Mouse (Mus musculus): ENCODE results near the gene Sacs. TPM values are rescaled to one million over a fixed set of nuclear protein-coding genes. Genes with fewer than 3 reads are reported as not detected.
"Not testable (repeated sequence)": the region's sequence is repeated elsewhere in the genome, so short reads cannot be mapped to it uniquely, and the experiment has no call there.

The Sacs gene
- 10 to 100 TPM; 55.1 to 58.8 TPM for total RNA-seq (2021)

DNA sequence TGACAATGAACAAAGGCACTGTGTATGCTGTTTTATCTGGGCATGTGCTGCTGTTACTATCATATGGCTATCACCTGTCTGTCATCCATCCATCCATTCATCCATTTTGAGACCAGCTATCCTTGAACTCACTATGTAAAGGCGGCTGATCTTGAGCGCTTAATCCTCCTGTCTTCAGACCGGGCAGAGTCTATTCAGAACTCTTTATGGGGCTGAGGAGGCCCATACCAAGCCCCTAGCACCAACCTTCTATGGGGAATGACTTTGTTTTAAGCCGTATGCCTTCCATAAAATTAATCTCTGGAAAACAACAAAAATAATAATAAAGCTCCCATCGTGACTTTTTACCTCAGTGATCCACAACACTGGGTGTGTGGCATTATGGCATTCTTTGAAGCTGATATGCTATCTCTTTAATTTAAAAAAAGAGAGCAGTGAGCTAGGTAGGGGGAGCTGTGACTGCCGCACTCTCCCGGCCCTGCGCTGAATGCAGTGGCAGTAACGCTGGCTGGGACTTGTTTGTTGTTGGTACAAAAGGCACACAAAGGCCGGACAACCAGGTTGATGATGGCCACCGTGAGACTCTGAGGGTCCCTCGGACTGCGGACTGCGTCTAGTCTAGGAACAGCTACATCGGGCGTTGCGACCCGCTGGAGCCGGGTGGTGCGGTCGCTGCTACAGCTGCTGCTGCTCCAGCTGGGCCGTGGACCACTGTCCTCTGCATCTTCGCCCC, at the start of gene Sacs:
Gene Sacs (plus strand): TSS at position 464 of the 733 bp plus-strand sequence.
- intact Hi-C loops (cut with DNase I), result loop anchor here (10.0 kb wide), 1 partner anchor 157 kb away; no protein-coding TSS in a partner anchor
- peak; percentile 48 for DNase-seq

DNA sequence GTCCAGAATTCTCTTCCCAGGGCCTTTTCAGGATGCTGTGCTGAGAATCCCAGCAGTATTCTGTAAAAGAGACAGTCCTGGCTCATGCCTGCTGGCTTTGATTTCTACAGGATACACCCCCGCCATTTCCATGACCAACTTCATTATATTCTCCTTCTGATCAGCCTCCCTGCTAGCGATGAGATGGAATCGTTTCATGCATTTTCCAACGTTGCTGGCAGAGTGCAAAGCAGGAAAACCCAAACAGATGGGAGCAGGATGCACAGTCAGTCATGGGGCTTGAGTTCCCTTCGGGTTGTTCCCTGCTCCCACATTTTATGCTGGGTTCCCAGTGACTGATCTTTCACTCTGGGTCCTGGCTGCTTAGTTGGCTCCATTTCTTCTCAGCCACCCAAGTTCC, 47.3 kb upstream of the Sacs start:
- no peak for DNase-seq
- intact Hi-C loops (cut with DNase I), result no loop called here

- no peak for DNase-seq
- intact Hi-C loops (cut with DNase I), result no loop called here
Measured at GRCm38 (mm10) chr14:61092073-61092472, 46.2 kb upstream of the Sacs start.

DNA sequence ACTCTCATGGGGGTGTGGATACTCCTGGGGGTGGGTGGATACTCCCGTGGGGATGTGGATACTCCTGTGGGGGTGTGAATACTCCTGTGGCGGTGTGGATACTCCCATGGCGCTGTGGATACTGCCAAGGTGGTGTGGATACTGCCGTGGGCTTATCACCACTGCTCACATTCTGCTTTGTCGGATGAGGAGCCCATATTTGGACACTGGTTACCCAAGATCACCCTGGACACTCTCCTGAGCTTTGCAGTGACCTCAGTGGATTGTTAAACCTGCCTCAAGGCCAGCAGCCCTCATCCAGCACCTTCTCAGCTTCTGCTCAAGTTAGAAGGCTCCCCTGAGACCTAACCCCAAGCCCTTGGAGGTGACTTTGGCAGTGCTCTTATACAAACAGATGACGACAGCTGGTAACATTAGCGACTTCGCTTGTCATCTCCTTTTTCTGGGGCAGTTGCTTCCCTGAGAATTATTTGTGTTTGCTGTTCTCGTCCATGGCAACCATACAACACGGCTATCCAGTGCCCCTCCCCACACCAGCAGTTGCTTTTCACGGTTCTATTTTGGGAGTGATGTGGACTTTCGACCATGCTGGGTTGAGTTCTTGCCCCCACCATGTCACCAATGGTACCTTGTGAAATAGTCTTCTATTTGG, 40.2 kb upstream of the Sacs start:
- intact Hi-C loops (cut with DNase I), result no loop called here
- no peak for DNase-seq

DNA sequence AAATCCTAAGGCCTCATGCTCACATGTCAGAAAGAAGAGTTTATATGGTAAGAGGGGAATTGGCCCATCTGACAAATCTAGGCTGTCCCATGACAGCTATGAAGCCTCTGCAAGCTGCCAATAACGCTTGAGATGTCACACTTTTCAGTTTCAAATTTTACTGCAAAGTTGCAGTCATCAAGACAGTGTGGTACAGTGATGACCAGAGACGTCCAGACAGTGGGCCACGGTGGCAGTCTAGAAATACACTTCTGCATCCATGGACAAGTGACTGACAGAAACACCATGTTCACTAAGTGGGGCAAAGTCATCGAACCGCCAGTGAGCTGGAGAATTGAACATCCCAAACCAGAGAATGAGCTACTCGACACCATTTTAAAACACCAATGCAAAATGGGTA, 37.5 kb upstream of the Sacs start:
- no peak for DNase-seq
- intact Hi-C loops (cut with DNase I), result no loop called here

DNA sequence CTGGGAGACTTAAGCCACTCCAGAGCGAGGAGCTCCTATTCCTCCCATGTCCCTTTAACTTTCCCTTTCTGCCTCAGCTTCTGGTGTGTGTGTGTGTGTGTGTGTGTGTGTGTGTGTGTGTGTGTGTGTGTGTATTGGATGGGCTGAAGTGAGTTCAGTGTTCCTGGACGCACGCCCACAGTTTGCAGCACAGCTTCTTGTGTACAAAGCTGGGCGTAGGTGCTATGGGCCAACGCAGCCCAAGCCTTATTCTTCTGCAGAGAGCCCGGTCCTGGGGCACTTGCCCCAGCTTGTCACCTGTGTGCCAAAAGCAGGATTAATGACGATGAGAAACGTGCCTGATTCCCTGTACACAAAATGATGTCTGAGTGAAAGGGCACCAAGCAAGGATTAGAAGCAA, 31.9 kb upstream of the Sacs start:
- peak; percentile 14 for DNase-seq

DNA sequence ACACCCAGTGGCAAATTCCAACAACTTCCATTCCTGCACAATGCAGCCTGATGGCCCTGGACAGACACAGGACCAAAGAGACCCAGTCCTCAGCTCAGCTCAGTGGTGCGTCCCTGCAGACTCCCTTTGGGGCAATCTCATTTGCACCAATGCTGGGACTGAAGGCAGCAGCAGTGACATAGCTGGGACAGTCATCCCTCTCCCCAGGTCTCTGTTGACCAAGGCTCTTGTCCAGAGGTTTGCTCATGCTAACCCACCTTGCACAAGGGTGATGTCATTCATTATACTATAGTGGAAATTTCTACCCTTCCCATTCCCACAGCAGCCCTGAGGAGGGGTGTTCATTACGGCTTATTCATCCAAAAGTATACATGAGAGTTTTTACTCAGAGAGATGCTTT, 29.6 kb upstream of the Sacs start:
- no peak for DNase-seq
- intact Hi-C loops (cut with DNase I), result no loop called here

More for the DNA sequence above, 31.9 kb upstream of the Sacs start:
- intact Hi-C loops (cut with DNase I), result no loop called here

- DNase-seq, result peak; percentile 90
- intact Hi-C loops (cut with DNase I), result loop anchor here (5.0 kb wide), 1 partner anchor 310 kb away; no protein-coding TSS in a partner anchor
Measured at GRCm38 (mm10) chr14:61112404-61112803, 25.9 kb upstream of the Sacs start.

DNA sequence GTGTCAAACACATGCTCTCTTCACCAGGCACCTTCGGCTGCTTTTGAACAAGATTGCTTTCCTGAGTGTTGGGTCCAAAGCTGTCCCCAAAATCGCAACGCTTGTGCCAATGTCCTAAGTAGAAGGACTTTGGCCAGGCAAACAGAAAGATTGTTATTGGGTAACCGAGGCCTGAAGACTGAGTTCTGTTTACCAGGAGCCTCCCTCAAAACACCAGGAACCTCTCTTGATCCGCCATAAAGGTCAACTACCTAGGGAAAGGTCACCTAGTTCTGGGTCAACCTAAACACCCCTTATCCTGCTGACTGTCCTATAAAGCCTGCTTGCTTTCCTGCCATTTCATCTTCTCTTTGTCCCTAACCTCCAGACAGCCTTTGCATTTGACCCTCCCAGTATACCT, 13.5 kb upstream of the Sacs start:
- intact Hi-C loops (cut with DNase I), result no loop called here
- no peak for DNase-seq

- no peak for DNase-seq
- intact Hi-C loops (cut with DNase I), result no loop called here
Measured at GRCm38 (mm10) chr14:61125201-61125600, 13.1 kb upstream of the Sacs start.

- DNase-seq; intact Hi-C loops (cut with DNase I): not testable (repeated sequence)
Measured at GRCm38 (mm10) chr14:61127365-61127764, 10.9 kb upstream of the Sacs start.

DNA sequence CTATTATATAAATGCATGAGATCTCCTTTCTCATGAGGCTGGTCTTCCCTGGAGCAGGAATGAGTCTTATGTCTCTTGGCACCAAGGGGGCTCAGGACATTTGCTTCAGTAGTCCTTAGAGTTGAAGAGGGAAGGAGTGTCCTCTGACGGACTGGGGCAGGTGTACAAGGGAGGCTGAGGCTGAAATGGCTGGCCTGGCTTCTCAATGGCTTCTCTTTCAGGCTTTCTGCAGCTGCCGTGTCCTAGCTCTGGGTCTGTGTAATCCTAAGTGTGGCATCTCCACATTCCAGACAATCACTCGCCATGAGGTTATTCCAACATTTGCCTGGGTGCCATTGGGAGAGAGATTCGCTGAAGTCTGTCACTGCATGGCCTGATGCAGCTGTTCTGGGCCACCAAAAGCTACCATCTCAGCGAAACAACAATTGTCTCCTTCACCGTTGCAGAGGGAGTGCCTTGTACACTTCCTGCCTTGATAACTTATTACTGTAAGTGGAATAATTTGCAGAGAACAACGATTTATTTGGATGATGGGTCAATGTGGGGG, 9.2 kb upstream of the Sacs start:
- no peak for DNase-seq
- intact Hi-C loops (cut with DNase I), result no loop called here

GRCm38 (mm10) chr14:61132556-61132955, 5.7 kb upstream of the Sacs start:
- no peak for DNase-seq
- intact Hi-C loops (cut with DNase I), result loop anchor here (10.0 kb wide), 1 partner anchor 162 kb away; no protein-coding TSS in a partner anchor

DNA sequence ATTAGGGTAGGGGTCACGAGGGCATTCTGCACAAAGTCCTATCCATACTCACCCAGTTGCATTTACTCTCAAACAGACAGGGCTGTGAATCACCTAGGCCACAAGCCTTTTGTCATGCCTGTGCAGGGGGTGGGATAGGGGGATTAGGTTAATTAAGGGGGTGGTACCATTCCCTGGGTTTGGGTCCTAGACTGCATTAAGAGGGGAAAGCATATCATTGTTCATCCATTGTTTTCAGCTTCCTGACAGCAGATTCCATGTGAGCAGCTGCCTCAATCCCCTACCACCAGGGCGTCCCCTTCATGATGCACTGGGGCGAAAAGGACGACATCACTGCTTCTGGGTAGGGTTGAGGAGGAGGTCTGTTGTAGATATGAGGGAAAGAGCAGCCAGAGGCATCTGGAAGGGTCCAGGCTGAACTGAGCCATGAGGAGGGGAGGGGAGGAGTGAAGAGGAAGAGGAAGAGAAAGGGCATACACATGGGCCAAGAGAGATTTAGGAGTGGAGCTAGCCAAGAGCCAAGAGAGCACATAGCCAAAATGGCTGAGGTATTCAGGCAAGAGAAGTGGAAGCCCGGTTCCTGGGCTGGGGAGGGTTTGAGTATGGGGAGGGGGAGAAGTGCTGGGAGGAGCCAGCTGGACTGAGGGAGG, 3.8 kb upstream of the Sacs start:
- intact Hi-C loops (cut with DNase I), result loop anchor here (10.0 kb wide), 1 partner anchor 160 kb away; no protein-coding TSS in a partner anchor
- no peak for DNase-seq

GRCm38 (mm10) chr14:61137410-61137809, 847 bp upstream of the Sacs start:
- intact Hi-C loops (cut with DNase I), result loop anchor here (10.0 kb wide), 1 partner anchor 157 kb away; no protein-coding TSS in a partner anchor
- no peak for DNase-seq

GRCm38 (mm10) chr14:61138727-61139067, 440 bp downstream of the Sacs start:
- intact Hi-C loops (cut with DNase I), result loop anchor here (10.0 kb wide), 1 partner anchor 156 kb away; no protein-coding TSS in a partner anchor
- DNase-seq, result no peak

GRCm38 (mm10) chr14:61143358-61143757, 5.1 kb downstream of the Sacs start:
- intact Hi-C loops (cut with DNase I), result no loop called here
- no peak for DNase-seq

GRCm38 (mm10) chr14:61143869-61144268, 5.6 kb downstream of the Sacs start:
- peak; percentile 26 for DNase-seq
- intact Hi-C loops (cut with DNase I), result no loop called here

DNA sequence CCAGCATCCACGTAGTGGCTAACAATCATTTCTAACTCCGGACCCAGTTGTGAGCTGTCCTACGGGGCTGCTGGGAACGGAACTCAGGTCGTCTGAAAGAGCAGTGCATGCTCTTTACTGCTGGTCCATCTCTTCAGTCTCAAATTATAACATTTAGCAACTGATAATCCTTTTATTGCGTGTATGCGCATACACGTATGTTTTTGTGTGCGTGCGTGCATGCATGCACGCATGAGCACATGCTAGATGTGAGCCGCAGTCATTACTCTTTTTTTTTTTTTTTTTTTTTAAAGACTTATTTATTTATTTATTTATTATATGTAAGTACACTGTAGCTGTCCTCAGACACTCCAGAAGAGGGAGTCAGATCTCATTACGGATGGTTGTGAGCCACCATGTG, 12.2 kb downstream of the Sacs start:
- intact Hi-C loops (cut with DNase I), result not testable (repeated sequence)

DNA sequence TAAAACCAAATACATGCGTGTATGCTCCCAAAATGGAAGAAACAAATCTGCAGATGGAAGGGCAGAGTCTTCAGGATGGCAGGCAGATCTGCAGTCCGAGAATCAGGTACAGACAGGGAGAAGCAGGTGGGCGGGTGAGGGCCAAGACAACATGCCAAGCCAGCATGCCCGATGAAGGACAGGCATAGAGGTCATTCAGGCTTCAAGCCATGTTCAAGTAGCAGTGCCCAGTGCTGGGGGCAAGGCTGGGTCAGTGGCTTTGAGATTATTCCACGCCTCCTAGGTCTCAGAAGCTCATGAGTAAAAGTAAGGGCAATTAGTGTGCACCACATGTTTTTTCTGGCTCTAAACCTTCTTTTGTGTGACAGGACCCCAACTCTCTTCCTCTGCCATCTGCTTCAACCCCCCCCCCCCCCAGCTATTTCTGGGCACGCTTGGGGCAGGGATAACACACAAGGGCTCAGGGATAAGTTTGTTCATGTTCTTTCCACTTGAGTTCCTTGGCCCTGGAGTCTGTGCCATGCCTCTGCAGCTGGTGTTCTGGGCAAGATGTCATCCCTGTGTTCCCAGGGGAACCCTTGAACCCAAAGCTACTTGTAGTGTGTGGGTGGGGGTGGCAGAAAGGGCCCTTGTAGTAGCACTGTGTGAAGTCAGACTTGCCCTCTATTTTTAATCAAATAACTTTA, 16.8 kb downstream of the Sacs start:
- intact Hi-C loops (cut with DNase I), result no loop called here
- peak; percentile 88 for DNase-seq

More for the DNA sequence above, 12.2 kb downstream of the Sacs start:
- DNase-seq, result not testable (repeated sequence)

DNA sequence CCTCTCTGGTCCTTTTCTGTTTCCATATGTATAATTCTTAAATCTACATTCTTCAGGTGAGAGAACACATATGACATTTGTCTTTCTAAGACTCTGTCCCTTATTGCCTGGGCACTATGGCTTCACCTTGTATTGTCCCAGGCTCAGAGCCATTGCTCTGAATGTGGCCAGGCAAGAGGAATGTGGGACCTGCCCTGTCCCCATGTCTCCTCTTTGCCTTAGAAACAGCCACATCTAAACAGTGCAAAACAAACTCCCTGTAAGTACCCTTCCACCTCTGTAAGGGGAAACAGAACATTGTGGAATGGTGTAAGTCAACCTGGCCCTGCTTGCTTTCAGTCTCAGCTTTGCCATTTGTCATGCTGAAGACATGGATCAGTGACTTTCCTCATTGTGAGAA, 17.4 kb downstream of the Sacs start:
- DNase-seq, result no peak
- intact Hi-C loops (cut with DNase I), result no loop called here
